Mouse (Mus musculus): ENCODE results near the gene Nfx1. TPM values are rescaled to one million over a fixed set of nuclear protein-coding genes. Genes with fewer than 3 reads are reported as not detected.

The Nfx1 gene
- polyA plus RNA-seq, 1 experiment = 11.1 TPM

DNA sequence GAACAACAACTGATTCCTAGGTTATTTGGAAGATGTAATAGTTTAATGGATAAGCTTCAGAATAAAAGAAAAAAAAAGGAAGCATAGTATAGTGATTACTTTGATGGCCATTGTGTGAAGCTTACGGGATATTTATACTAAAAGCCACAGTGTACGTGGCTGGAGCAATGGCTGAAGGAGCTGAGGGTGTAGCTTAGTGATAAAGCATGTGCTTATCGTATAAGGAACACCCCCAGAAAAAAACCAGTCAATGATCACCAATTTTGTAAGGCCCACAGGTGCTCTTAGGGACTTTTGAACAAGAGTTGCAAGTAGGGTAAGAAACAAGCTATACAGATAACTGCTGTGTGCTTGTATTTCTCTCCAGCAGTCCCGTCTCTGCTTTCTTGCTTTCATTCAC lies 27.2 kb downstream of the Nfx1 start:
- Histone ChIP-seq H3K4me3 (ENCODE audit: low read depth, low read length) (no peak overlapping the region), H3K4me1 (ENCODE audit: control insufficient read depth, insufficient read depth, insufficient read length, low read length) (no peaks in the 10 kb centered on the region), H3K36me3 (ENCODE audit: control insufficient read depth, insufficient read depth, low read length) (peaks cover 77% of the 10 kb centered on the region), H3K27ac (ENCODE audit: insufficient read depth, low read depth, low read length) (no peak overlapping the region), H3K27me3 (ENCODE audit: control insufficient read depth, insufficient read depth, low read length) (no peaks in the 10 kb centered on the region)
- TF ChIP-seq POLR2A (IDR thresholded peaks at IDR 0.05; ENCODE audit: low read depth, low read length) (no peak), CTCF (IDR thresholded peaks at IDR 0.05; ENCODE audit: extremely low read depth, insufficient read length, insufficient replicate concordance, low read depth, low read length) (no peak)
- 86% methylated on average over 4 of the region's 4 CpGs for WGBS

DNA sequence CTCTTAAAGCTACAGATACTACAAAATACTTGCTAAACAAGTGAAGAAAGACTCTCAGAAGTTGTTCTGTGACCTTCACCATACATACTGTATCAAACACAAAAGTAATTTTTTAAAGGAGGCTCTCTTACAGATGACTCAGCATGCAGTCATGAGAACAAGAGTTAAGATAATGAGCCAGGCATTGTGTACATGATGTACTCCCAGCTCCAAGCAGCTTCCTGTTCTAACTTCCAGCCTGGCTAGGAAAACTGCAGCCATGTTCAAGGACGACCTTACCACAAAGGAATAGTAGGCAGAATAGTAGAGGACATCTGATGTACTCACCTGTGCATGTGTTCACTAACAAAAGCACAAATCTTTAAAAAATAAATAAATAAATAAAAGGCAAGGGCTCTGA lies 29.6 kb downstream of the Nfx1 start:
- Histone ChIP-seq H3K4me3 (ENCODE audit: low read depth, low read length) (no peak overlapping the region), H3K27ac (ENCODE audit: insufficient read depth, low read depth, low read length) (no peak overlapping the region), H3K27me3 (ENCODE audit: control insufficient read depth, insufficient read depth, low read length) (no peaks in the 10 kb centered on the region), H3K4me1 (ENCODE audit: control insufficient read depth, insufficient read depth, insufficient read length, low read length) (no peaks in the 10 kb centered on the region), H3K36me3 (ENCODE audit: control insufficient read depth, insufficient read depth, low read length) (peaks cover 82% of the 10 kb centered on the region)
- 75% methylated on average over 1 of the region's 1 CpGs for WGBS
- TF ChIP-seq CTCF (IDR thresholded peaks at IDR 0.05; ENCODE audit: extremely low read depth, insufficient read length, insufficient replicate concordance, low read depth, low read length) (no peak), POLR2A (IDR thresholded peaks at IDR 0.05; ENCODE audit: low read depth, low read length) (no peak)

DNA sequence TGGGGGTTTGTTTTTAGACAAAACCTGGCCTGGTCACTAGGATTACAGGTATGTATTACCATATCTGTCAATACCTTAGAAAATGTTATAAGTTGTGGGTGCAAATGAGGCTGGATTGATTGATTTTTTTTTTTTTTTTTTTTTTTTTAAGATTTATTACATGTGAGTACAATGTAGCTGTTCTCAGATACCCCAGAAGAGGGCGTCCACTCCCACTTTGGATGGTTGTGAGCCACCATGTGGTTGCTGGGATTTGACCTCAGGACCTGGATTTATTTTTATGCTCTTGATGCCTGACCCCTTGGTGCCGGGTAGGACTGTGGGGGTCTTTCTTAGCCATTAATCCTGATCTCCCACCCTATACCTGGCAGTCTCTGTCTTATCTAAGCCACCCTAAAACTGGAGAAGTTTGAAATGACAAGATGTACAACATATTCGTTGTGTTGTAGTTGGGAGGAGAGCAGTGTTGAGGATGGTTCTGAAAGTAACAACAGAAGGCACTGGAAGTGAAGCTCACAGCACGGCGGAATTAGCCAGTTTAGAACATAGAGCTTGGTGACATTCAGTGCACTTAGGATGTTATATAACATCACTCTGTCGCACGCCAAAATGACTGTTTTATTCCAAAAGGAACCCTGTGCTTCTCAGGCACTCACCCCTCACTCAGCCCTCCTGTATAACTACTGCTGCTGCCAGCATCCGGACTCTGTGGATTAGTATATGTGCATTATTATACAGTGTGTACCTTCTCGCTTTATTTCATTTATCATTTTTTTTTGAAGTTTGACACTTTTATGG lies 30.3 kb downstream of the Nfx1 start:
- TF ChIP-seq POLR2A (IDR thresholded peaks at IDR 0.05; ENCODE audit: low read depth, low read length) = no peak
- TF ChIP-seq CTCF (IDR thresholded peaks at IDR 0.05; ENCODE audit: extremely low read depth, insufficient read length, insufficient replicate concordance, low read depth, low read length) = no peak
- Histone ChIP-seq H3K27me3 (ENCODE audit: control insufficient read depth, insufficient read depth, low read length) (no peaks in the 10 kb centered on the region), H3K4me1 (ENCODE audit: control insufficient read depth, insufficient read depth, insufficient read length, low read length) (no peaks in the 10 kb centered on the region), H3K4me3 (ENCODE audit: low read depth, low read length) (no peak overlapping the region), H3K27ac (ENCODE audit: insufficient read depth, low read depth, low read length) (no peak overlapping the region), H3K36me3 (ENCODE audit: control insufficient read depth, insufficient read depth, low read length) (peaks cover 79% of the 10 kb centered on the region)
- 89% methylated on average over 9 of the region's 9 CpGs for WGBS

DNA sequence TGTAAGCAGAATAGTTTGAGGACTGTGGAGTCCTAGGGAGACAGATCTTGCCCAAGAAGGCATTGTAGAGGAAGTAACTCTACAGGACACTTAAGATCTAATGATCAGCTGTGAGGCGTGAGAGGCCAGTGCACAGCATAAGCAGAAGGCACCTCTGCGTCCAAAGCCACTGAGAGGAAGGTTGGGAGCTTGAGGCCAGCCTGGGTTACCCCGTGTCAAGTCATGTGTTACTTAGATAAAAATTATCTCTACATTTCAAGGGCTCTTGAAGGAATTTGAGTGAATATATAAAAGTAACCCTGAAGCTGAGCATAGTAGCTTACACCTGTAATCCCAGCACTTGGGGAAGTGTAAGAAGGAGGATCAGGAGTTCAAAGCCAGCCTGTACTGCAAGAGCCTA lies 42.6 kb downstream of the Nfx1 start:
- no peaks in the 10 kb centered on the region for H3K4me1 ChIP-seq (ENCODE audit: control insufficient read depth, insufficient read depth, insufficient read length, low read length)
- no peak for TF ChIP-seq POLR2A (IDR thresholded peaks at IDR 0.05; ENCODE audit: low read depth, low read length)
- TF ChIP-seq CTCF (IDR thresholded peaks at IDR 0.05; ENCODE audit: extremely low read depth, insufficient read length, insufficient replicate concordance, low read depth, low read length) = no peak
- WGBS = 74% methylated on average over 3 of the region's 3 CpGs
- H3K27me3 ChIP-seq (ENCODE audit: control insufficient read depth, insufficient read depth, low read length) = no peaks in the 10 kb centered on the region
- no peak overlapping the region for H3K27ac ChIP-seq (ENCODE audit: insufficient read depth, low read depth, low read length)
- H3K36me3 ChIP-seq (ENCODE audit: control insufficient read depth, insufficient read depth, low read length) = peaks cover 49% of the 10 kb centered on the region
- H3K4me3 ChIP-seq (ENCODE audit: low read depth, low read length) = no peak overlapping the region

DNA sequence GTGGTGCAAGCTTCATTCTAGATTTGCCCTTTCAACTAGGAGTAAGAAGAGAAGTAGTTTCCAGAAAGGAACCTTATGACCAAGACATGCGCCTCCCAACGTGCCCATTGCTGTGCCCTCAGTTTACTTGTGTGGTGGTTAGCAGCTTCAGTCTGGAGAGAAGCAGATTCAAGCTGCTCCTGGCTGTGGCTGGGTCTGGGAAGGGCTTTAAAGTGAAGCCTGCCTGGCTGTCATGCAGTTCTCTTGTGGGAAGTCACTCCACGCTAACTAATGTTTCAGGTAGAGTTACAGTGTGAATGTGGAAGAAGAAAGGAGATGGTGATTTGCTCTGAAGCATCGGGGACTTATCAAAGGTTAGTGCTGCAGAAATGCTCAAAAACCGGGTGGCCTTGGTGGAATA lies 45.1 kb downstream of the Nfx1 start:
- H3K36me3 ChIP-seq (ENCODE audit: control insufficient read depth, insufficient read depth, low read length) = peaks cover 36% of the 10 kb centered on the region
- H3K27ac ChIP-seq (ENCODE audit: insufficient read depth, low read depth, low read length) = no peak overlapping the region
- no peak overlapping the region for H3K4me3 ChIP-seq (ENCODE audit: low read depth, low read length)
- WGBS = 96% methylated on average over 5 of the region's 5 CpGs
- TF ChIP-seq CTCF (IDR thresholded peaks at IDR 0.05; ENCODE audit: extremely low read depth, insufficient read length, insufficient replicate concordance, low read depth, low read length) (no peak), POLR2A (IDR thresholded peaks at IDR 0.05; ENCODE audit: low read depth, low read length) (no peak)
- H3K27me3 ChIP-seq (ENCODE audit: control insufficient read depth, insufficient read depth, low read length) = no peaks in the 10 kb centered on the region
- no peaks in the 10 kb centered on the region for H3K4me1 ChIP-seq (ENCODE audit: control insufficient read depth, insufficient read depth, insufficient read length, low read length)

DNA sequence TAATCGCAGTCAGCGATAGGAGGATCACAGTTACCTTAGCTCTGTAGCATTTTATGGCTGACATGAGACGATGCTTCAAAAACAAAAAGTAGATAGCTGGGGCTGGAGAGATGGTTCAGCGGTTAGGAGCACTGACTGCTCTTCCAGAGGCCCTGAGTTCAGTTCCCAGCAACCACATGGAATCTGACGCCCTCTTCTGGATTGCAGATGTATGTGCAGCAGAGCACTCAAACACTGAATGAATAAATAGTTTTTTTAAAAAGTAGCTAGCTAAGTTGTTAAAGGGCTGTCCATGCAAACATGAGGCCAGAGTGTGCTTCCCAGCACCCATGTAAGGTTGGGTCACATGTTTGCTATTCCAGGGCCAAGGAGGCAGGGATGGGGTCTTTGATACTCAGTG lies 50.4 kb downstream of the Nfx1 start:
- no peak overlapping the region for H3K4me3 ChIP-seq (ENCODE audit: low read depth, low read length)
- H3K36me3 ChIP-seq (ENCODE audit: control insufficient read depth, insufficient read depth, low read length) = peaks cover 49% of the 10 kb centered on the region
- 89% methylated on average over 5 of the region's 5 CpGs for WGBS
- no peak overlapping the region for H3K27ac ChIP-seq (ENCODE audit: insufficient read depth, low read depth, low read length)
- no peaks in the 10 kb centered on the region for H3K27me3 ChIP-seq (ENCODE audit: control insufficient read depth, insufficient read depth, low read length)
- TF ChIP-seq POLR2A (IDR thresholded peaks at IDR 0.05; ENCODE audit: low read depth, low read length) (no peak), CTCF (IDR thresholded peaks at IDR 0.05; ENCODE audit: extremely low read depth, insufficient read length, insufficient replicate concordance, low read depth, low read length) (peak; percentile 31; the same call in 1 of the 2 replicates)
- H3K4me1 ChIP-seq (ENCODE audit: control insufficient read depth, insufficient read depth, insufficient read length, low read length) = peaks cover 1% of the 10 kb centered on the region; the same call in 1 of the 2 replicates

DNA sequence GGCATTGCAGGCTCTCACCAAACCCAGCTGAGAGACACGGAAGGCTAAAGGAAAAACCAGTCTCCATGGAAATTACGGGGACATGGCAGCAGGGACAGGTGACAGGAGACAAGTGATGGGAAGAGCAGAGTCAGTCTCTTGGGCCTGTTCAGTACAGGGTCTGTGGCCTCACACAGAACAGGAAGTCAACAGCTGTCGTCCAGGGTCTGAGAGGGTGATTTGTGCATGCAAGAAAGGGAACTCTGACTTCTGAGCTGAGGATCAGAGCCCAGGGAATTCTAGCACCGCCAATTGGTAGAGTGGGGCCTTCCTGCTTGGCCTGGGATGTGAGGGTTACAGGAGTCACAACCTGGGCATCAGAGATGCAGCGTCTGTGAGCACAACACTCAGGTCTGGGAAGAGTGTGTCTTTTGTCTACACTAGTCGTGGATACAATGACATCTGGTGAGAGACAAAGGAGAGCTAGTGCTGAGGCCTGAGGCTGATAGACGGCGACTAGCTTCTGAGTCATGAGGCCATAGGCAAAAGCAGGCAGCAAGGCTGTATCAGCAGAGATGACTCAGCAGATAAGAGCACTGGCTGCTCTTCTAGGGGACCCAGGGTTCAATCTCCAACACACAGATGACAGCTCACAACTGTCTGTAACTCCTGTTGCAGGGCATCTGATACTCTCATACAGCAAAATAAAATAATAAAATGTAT lies 55.5 kb downstream of the Nfx1 start:
- H3K4me1 ChIP-seq (ENCODE audit: control insufficient read depth, insufficient read depth, insufficient read length, low read length) = peaks cover 16% of the 10 kb centered on the region
- no peak for TF ChIP-seq POLR2A (IDR thresholded peaks at IDR 0.05; ENCODE audit: low read depth, low read length)
- TF ChIP-seq CTCF (IDR thresholded peaks at IDR 0.05; ENCODE audit: extremely low read depth, insufficient read length, insufficient replicate concordance, low read depth, low read length) = no peak
- H3K27ac ChIP-seq (ENCODE audit: insufficient read depth, low read depth, low read length) = peak overlapping the region; percentile 61; the same call in 1 of the 2 replicates
- H3K27me3 ChIP-seq (ENCODE audit: control insufficient read depth, insufficient read depth, low read length) = no peaks in the 10 kb centered on the region
- 70% methylated on average over 8 of the region's 8 CpGs for WGBS
- H3K4me3 ChIP-seq (ENCODE audit: low read depth, low read length) = no peak overlapping the region
- peaks cover 35% of the 10 kb centered on the region for H3K36me3 ChIP-seq (ENCODE audit: control insufficient read depth, insufficient read depth, low read length)

All from small intestine, adult 2 months (tissue).